Mouse (Mus musculus) urinary bladder, postnatal 14 days (tissue): Measurements from ENCODE around the gene Fry.
"Not testable (repeated sequence)": the region's sequence is repeated elsewhere in the genome, so short reads cannot be mapped to it uniquely, and the experiment has no call there.

Experiments used
- DNase-seq: peaks from one replicate; pipeline ENCODE4 v3.0.0; 2021; ENCODE audit warnings: low spot score

Gene Fry

DNA sequence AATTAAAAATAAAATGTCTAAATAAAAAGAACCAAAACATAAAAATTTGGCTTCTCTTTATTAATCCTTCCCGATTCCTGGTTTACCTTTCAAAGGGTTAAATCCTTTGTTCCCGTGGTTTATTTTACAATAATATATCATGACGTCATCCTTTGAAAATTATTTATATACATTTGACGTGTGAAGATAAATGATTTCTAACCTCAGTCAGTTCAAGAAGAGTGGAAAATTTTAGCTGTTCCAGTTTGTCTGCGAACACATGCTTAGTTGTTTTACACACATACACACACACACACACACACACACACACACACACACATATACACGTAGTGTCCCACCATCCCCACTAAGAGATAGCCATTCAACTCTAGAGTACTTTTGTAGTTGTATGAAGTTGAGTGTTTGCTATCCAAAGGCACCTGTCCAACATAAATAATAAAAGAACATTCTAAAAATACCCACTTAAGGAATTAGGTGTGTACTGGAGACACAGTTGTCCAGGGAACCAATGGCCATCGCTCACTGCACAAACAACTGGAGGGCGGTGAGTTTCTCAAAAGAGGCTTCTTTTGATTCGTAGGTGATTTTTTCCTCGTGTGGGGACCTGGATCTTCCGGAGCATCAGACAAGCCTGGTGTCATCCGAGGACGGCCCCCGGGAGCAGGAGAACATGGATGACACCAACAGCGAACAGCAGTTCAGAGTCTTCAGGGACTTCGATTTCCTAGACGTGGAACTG lies 338.9 kb downstream of the Fry start:
- peak; percentile 11 for DNase-seq

DNA sequence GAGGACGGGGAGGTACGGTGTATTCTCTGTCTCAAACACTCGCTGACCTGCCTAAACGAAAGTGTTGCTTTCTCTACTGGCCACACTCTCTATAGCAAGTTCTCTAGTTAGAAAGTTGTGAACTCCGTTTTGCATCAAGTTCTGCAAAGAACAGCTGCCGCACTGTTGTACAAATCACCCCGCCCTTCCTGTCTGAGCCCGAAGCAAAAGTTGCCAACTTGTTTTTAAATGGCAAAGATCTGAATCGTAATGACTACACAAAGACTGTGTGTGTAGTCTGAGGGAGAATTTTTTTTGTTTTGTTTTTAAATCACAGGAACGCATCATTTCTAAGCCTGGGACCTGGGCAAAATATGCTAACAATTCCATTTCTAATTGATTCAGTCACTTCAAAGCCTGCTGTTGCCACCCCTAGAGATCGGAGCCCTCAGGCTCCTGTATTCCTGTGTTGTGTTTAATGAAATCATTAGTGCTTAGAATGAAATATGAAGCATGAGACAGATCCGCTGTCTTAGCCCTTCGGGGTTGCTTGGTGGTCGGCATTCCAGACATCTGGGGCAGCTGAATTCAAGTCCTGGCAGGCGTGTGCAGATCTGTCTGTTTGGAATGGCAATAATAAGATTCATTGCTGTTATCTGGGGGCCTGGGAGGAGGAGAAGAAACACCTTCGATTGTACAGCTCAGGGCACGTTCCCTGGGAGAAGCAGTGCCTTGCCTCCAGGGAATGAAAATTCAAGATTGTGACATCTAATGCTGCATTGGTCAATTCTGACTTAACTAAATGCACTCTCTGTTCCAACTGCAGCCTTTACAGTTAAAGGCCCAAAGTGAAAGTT lies 339.7 kb downstream of the Fry start:
- DNase-seq, result peak; percentile 14

DNA sequence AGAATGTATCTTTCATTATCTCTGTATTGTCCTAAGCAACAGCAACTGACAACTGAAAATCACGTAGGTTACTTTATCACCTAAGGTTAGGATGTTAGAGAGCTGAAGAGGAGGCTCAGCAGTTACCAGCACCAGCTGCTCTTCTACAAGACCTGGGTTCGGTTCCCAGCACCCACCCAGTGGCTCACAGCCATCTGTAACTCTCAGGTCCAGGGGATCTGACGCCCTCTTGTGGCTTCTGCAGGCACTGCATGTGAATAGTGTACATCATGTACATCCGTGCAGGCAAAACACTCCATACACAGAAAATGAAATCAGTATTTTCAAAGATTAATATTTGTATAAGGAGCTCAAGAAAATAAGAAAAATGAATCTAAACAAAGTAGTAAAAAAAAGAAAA lies 341.4 kb downstream of the Fry start:
- no peak for DNase-seq

DNA sequence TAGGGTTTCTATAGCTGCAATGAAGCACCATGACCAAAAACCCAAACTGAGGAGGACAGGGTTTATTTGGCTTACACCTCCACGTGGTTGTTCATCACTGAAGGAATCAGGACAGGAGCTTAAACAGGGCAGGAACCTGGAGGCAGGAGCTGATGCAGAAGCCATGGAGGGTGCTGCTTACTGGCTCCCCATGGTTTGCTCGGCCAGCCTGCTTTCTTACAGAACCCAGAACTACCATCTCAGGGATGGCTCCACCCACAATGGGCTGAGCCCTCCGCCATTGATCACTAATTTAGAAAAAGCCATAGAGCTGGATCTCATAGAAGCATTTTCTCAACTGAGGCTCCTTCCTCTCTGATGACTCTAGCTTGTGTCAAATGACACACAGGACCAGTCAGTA lies 346.3 kb downstream of the Fry start:
- no peak for DNase-seq

- DNase-seq, result no peak
Measured at GRCm38 (mm10) chr5:150465218-150465617, 346.8 kb downstream of the Fry start.

DNA sequence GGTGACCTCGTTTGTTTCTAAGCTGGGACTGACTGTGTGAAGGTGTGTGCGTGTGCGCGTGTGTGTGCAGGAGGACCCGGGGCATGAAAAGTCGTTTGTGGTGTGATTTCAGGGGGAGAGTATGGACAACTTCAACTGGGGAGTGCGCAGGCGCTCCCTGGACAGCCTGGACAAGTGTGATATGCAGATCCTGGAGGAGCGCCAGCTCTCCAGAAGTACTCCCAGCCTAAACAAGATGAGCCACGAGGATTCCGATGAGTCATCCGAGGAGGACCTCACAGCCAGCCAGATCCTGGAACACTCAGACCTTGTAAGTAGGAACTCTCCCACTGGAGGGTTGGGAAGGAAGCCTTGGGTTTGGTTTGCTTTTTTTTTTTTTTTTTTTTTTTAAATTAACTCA lies 347.7 kb downstream of the Fry start:
- DNase-seq, result peak; percentile 87

GRCm38 (mm10) chr5:150468431-150468830 lies 350.0 kb downstream of the Fry start:
- DNase-seq, result no peak

DNA sequence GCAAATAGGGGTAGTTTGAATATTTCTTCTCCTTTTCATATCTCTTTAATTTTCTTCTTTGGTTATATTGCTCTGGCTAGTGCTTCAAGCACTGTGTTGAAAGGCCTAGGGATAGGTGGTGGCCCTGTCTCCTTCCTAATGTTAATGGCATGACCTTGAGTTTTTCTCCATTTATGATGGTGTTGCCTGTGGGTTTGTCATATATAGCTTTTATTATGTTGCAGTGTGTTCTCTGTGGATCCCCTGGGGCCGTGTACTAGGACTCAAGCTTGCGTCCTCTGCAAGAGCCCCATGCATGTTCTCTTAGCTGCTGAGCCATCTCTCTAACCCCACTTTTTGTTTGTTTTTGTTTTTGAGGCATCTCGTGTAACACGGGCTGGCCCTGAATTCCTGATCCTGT lies 358.9 kb downstream of the Fry start:
- no peak for DNase-seq

- DNase-seq, result no peak
Measured at GRCm38 (mm10) chr5:150478612-150479011, 360.2 kb downstream of the Fry start.

DNA sequence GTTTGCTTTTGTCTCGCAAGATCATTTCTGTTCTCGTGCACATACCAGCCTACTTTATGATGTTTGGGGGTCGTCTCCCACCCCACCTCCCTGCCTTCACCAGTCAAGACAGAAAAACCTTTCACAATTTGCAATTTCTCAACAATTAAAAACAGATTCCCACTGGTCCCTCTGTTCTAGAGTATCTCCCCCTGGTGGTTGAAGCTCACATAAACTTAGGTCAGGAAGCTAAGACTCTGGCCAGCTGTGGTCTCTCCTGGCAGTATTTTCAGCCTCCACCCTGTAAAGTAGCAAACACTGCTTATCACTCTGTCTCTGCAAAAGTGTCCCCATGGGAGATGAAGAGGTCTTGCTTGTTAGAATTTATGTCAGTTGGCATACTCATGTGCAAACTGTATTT lies 366.8 kb downstream of the Fry start:
- DNase-seq, result peak; percentile 60

GRCm38 (mm10) chr5:150490285-150490684 lies 371.8 kb downstream of the Fry start:
- no peak for DNase-seq

- no peak for DNase-seq
Measured at GRCm38 (mm10) chr5:150490821-150491220, 372.4 kb downstream of the Fry start.

- not testable (repeated sequence) for DNase-seq
Measured at GRCm38 (mm10) chr5:150491573-150492173, 373.2 kb downstream of the Fry start.

DNA sequence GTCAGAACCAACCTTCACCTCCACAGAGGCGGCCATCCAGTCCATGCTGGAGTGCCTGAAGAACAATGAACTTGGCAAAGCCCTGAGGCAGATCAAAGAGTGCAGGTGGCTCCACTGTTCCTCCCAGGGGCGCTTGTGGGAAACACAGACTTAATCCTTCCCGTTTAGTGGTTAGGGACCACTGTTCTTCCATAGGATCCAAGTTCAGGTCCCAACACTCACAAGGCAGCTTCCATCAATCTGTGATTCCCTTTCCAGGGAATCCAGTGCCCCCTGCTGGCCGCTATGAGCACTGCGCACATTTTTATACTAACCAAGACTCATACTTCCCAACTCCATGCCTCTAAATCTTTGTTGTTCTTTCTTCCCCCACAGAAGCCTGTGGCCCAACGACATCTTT lies 377.3 kb downstream of the Fry start:
- peak; percentile 26 for DNase-seq

- no peak for DNase-seq
Measured at GRCm38 (mm10) chr5:150510451-150511225, 392.2 kb downstream of the Fry start.

- no peak for DNase-seq
Measured at GRCm38 (mm10) chr5:150513264-150513663, 394.8 kb downstream of the Fry start.

DNA sequence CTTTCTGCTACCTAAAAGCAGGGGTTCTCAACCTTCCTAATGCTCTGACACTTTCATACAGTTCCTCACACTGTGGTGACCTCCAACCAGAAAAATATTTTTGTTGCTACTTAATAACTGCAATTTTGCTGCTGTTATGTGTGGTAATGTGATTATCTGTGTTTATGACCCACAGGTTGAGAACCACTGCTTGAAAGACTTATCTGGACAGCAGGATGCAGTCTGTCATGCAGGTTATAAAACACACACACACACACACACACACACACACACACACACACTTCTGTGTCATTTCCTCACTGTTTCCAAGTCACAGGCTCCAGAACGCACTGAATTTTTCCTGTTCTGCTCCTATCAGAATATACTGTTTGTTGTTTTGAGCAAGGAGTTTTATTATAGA lies 395.6 kb downstream of the Fry start:
- no peak for DNase-seq

DNA sequence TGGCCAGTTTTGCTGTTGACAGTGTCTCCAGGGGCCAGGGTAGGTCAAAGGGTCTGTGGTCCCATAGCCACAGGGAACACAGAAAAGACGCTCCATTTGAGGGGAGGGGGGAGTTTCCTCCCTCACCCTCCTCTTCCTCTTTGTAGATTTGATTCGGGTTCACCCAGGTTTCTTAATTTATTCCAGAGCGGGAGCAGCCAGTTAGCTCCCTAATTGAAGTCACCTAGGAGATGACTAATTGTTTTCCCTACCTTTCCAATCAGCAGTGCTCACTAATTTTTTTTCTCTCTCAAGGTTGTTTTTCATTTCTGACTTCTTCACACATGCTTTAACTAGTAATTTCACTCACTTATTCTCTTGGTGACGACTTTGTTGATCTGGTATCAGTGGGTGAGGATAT lies 399.6 kb downstream of the Fry start, which contains the start of gene Zar1l:
TSS of gene Zar1l (minus strand) at position 101 of the 400 bp plus-strand sequence.
- no peak for DNase-seq

DNA sequence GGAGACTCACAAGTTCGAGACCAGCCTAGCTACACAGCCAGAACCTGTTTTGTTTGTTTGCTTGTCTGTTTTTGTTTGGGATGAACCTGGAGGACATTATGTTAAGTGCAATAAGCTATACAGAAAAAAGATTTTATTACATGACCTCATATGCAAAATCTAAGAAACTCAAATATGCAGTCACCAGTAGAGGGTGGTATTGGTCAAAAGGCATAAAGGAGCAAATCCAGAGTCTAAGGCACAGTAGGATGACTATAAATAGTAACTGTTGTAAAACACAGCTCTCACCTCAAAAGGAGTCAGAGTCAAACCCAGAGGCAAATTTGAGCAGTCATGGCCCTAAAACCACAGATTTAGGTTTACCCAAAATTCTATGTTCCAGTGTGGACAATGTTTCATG lies 401.1 kb downstream of the Fry start:
- DNase-seq, result no peak

DNA sequence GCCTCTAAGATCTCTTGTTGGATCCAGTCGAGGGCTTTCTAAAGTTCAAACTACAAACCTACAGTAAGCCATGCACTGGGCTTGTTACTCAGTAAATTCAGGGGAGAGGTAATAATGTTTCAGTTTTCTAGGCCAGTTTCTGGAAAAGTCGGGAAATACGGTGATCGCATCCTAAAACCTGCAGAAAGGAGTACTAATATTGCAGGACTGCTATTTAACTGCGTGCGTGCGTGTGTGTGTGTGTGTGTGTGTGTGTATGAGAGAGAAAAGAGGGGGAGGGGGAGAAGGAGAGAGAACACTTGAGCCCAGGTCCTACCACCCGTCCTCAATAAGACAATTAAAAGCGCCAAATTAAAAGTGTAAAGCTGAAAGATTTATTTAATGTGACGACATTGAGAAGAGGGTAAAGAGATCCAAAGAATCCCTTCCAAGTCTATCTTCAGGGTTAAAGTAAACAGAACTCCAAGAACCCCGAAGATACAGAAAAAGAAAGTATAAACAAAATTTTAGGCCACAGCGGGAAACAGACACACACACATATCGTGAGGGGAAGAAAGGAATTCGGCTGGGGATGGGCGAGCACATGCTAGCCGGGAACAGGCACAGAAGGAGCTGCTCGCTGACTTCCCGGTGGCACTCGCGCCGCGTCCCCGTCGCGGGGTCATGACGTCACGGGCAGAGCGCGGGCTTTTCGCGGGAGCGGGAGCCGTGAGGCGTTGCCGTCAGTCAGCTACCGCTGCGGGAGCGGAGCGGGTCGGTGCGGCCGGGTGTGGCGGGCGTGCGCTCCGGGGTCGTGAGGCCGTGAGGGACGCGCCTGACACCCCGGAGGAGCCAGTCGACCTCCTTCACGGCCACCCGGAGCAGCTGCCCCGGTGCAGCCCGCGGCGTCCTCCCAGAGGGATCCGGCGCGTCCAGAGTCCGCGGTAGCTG lies 403.8 kb downstream of the Fry start, which contains the start of gene Brca2:
TSS of gene Brca2 (plus strand) at position 694 of the 930 bp plus-strand sequence.
- DNase-seq, result peak; percentile 91

DNA sequence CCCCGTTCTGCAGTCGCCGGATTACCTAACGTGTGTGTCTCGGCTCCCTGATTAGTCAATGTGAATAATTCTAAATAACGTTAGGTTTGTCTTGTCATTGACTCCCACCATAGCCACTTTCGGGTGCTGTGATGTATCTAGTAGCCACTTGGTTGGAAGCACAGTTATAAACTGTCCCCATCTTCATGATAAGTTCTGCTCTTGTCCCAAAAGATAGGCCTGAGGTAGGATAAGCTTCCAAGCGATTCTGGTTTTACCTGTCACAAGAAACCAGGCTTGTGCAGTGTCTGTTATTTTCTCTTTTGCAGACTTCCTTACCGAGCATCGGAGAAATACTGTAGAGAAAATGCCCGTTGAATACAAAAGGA lies 404.4 kb downstream of the Fry start:
- no peak for DNase-seq
